Mouse (Mus musculus) lung, embryonic 14.5 days (tissue): ENCODE measurements around the gene Arid5b. TPM values are rescaled to one million over a fixed set of nuclear protein-coding genes. Genes with fewer than 3 reads are reported as not detected.
A peak's percentile ranks its signal among the peaks of the same experiment; 100 is the strongest.

Experiments
- ATAC-seq: fragments of 200-750 bp; cut with Nextera tagmentation; 2 replicates; pipeline ENCODE4 v1.8.0; 2017; ENCODE audit warnings: mild to moderate bottlenecking, moderate TSS enrichment, moderate library complexity; ENCODE audit not compliant: insufficient read depth
- DNase-seq: peaks from one replicate; pipeline ENCODE4 v3.0.0-alpha.2; 2015
- H3K27ac ChIP-seq: fragments of 300-500 bp; sonication (generic); 2 replicates; pipeline ENCODE4 v1.5.1; 2014; ENCODE audit warnings: low read depth, mild to moderate bottlenecking, moderate library complexity
- H3K27me3 ChIP-seq: fragments of 300-500 bp; sonication (generic); 2 replicates; pipeline ENCODE4 v1.6.1; 2014; ENCODE audit warnings: low read length, control low read depth; ENCODE audit not compliant: insufficient read depth
- H3K36me3 ChIP-seq: fragments of 300-500 bp; sonication (generic); 2 replicates; pipeline ENCODE4 v1.6.1; 2014; ENCODE audit warnings: control low read depth; ENCODE audit not compliant: insufficient read depth
- H3K4me1 ChIP-seq: fragments of 300-500 bp; sonication (generic); 2 replicates; pipeline ENCODE4 v1.6.1; 2014; ENCODE audit warnings: antibody characterized with exemption, control low read depth; ENCODE audit not compliant: insufficient read depth
- H3K4me2 ChIP-seq: fragments of 300-500 bp; sonication (generic); 2 replicates; pipeline ENCODE4 v1.6.1; 2014; ENCODE audit warnings: mild to moderate bottlenecking
- H3K4me3 ChIP-seq: fragments of 300-500 bp; sonication (generic); 2 replicates; pipeline ENCODE4 v1.5.1; 2014; ENCODE audit warnings: low read depth, low read length
- H3K9ac ChIP-seq: fragments of 300-500 bp; sonication (generic); 2 replicates; pipeline ENCODE4 v1.6.1; 2014
- H3K9me3 ChIP-seq: fragments of 300-500 bp; sonication (generic); 2 replicates; pipeline ENCODE4 v1.6.1; 2016; ENCODE audit warnings: low read depth, low read length, control low read depth
- CTCF ChIP-seq: IDR thresholded peaks from 2 replicates; pipeline ENCODE4 v1.5.1; 2016; ENCODE audit warnings: antibody characterized with exemption, low read depth
- WGBS: fragments of 180-500 bp; shearing (Covaris S2); extraction: QIAGEN DNeasy Blood & Tissue Kit; methylation state at CpG from one replicate; pipeline ENCODE4 v1.1.7; 2014; 5-methylcytosine and 5-hydroxymethylcytosine counted together
- polyA plus RNA-seq: library from polyadenylated mRNA; unstranded; fragments of >200 nt; fragmentation: Nextera tagmentation; extraction: Ambion mirVana; gene quantifications from 2 replicates; pipeline ENCODE4 v1.2.1, GENCODE M21; 2014

The Arid5b gene
- polyA plus RNA-seq, 1 experiment from 2014 or later = 41.2 TPM

DNA sequence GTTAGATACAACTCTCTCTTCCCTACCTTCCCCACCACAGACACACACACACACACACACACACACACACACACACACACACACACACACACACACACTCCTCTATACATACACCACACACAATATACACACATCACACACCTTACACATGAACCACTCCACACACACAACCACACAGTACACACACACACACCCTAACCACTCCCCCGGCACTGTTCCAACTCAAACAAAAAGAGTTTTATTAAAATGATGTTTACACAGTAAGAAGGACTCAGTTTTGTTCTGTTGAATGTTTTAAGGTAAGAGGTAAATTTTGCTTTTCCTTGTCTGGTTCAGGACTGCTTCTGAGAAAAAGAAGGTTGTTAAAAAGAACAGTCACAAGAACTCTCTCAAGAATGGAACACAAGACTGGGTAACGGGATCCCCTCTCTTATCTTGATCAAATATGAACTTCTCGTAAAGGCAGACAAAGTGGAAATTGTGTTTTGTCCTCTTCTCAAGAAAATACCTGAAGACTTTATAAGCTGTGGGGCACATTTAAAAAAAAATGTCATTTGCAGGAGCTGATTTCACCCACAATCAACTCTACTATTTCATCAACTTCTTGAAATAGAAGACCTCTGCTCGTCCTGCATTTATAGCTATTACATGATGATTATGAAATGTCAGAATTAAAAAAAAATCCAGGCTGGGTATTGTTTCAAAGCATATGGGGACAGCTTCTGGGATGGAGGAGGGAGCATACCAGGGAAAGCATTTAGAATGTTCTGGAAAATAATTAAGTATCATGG is 30.9 kb downstream of the Arid5b start:
- Histone ChIP-seq H3K4me1 (0 out of 2 replicates have a peak, but pooled peaks cover 10% of the 10 kb centered on the region), H3K27ac (peak overlapping the region; percentile 75; the same call in 1 of the 2 replicates), H3K4me3 (no peak overlapping the region), H3K9ac (no peak overlapping the region), H3K4me2 (no peak overlapping the region), H3K9me3 (no peaks in the 10 kb centered on the region), H3K36me3 (peaks cover 6% of the 10 kb centered on the region), H3K27me3 (no peaks in the 10 kb centered on the region)
- WGBS = 55% methylated on average over 4 of the region's 4 CpGs
- ATAC-seq (no peak), DNase-seq (peak; percentile 62)
- no peak for TF ChIP-seq CTCF

DNA sequence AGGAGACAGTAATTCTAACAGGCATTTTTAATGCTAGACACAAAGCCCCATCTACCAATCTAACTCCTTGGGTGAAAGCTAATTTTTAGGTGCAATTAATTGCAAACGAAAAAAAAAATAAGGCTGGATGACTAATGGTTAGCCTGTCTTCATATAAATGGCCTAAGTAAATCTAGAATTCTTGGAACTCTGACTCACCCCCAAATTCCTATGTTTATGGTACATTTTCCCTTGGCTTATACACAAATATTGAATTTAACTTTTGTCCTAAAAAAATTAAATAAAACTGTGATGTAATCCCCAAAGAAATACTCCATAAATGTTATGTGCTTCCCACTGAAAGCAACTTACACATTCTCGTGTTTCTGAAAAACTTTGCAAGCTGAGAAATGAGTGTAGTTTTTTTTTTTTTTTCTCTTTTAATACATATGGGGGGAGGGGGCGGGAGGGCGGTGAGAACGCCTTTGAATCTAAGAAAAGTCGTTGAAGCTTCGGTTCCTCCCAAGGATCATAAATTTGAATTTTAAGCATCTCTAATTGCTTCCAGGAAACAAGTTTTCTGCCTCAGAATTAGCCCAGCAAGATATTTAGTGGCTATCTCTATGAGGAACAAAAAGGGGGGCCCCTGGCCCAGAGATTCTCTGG is 31.8 kb downstream of the Arid5b start:
- peak overlapping the region; percentile 75; the same call in 1 of the 2 replicates for H3K27ac ChIP-seq
- 0 out of 2 replicates have a peak, but pooled peaks cover 10% of the 10 kb centered on the region for H3K4me1 ChIP-seq
- H3K4me2 ChIP-seq = no peak overlapping the region
- H3K9ac ChIP-seq = no peak overlapping the region
- DNase-seq (no peak), ATAC-seq (no peak)
- no peaks in the 10 kb centered on the region for H3K27me3 ChIP-seq
- WGBS = 44% methylated on average over 7 of the region's 7 CpGs
- no peak for TF ChIP-seq CTCF
- H3K4me3 ChIP-seq = no peak overlapping the region
- H3K9me3 ChIP-seq = no peaks in the 10 kb centered on the region
- H3K36me3 ChIP-seq = peaks cover 15% of the 10 kb centered on the region

DNA sequence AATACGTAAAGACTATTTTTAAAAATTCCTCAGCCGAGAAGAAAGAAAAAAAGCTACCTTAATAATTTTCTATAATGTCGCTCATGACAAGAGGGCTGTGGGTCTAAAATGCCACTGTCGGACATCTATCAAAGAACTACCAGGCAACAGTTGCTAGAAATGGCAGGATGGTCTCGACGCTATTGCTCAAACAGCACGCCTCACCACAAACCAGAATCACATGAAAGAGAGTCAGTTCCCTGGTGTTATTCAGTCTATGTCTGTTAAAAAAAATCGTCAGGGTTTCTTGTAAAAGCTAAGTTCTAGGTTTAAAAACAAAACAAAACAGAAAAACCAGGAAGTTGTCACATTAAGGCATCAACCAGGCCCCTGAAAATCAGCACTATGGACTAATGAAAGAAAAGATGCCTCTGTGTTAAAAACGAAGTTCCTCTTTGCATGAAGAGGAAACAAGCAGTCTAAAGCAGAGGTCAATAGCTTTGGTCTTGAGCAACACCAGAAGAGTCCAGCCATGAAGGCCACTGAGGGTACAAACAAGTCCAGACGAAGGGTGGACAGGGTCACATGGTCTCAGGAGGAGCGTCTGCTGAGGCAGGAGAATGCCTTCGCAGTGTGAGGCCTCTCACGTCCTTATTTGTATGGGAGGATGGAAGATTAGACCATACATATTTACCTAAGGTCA is 37.6 kb downstream of the Arid5b start:
- Histone ChIP-seq H3K27ac (no peak overlapping the region), H3K4me1 (peaks cover 16% of the 10 kb centered on the region), H3K9ac (no peak overlapping the region), H3K36me3 (peaks cover 33% of the 10 kb centered on the region), H3K9me3 (no peaks in the 10 kb centered on the region), H3K4me2 (no peak overlapping the region), H3K4me3 (no peak overlapping the region), H3K27me3 (no peaks in the 10 kb centered on the region)
- no peak for DNase-seq
- ATAC-seq = no peak
- 64% methylated on average over 13 of the region's 13 CpGs for WGBS
- TF ChIP-seq CTCF = no peak

DNA sequence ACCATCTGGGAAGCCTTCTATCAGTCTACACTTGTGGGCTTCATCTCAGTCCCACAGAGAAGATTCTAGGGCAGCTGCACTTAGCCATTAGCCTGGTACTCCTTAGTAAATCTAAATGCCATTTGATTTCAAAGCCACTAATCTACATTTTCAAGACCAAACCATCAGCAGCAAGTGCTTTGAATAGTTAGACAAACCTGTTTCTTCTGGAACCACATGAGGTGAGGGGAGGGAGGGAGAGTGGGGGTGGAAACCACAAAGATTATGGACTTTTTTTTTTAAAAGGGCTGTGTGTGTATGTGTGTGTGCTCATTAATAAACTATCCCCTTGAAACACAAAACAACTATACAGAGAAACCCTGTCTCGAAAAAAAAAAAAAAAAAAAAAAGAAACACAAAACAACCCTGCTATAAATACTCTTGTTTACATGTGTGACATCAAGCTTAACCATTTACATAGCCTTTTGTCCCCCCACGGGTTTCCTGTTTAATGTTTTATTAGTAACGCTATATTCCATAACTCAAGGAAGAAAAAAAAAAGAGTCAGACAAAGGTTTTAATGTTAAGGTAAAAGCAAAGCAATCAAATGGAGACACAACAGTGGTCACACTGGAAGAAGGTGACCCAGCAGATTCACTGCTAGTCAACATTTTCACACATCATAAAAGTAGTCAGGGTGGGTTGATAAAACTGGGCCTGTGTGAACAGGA is 38.3 kb downstream of the Arid5b start:
- Histone ChIP-seq H3K27ac (peak overlapping the region; percentile 58), H3K9ac (no peak overlapping the region)

DNA sequence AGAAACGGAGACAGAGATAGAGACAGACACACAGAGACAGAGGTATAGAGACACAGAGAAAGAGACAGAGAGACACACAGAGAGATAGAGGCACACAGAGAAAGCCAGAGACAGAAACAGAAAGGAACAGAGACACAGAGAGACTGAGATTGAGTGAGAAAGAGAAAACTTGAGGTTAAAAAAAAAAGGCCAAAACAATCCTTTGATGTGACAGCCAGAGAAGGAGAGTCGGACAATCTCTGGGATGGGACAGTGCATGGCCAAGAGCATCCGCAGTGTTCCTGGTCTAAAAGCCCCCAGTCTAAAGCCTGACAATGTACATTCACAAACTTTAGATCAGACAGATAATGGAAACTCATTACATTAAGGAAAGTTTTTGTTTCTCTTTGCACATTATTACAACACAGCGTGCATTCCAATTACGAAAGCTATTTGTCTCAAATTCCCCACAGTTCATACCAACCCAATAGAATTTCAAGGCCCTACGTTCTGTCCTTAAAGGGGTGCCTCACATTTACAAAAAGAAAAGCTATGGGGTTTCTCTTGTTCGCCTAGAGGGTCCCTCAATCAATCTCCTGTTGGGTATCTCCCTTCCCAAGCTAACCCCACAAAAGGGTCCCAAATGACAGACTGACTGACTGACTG is 39.0 kb downstream of the Arid5b start:
- DNase-seq = no peak
- Histone ChIP-seq H3K4me1 (peaks cover 16% of the 10 kb centered on the region), H3K4me3 (no peak overlapping the region), H3K36me3 (peaks cover 36% of the 10 kb centered on the region), H3K27me3 (no peaks in the 10 kb centered on the region), H3K9ac (no peak overlapping the region), H3K27ac (peak overlapping the region; percentile 61), H3K4me2 (peak overlapping the region; percentile 3; the same call in 1 of the 2 replicates), H3K9me3 (no peaks in the 10 kb centered on the region)
- 64% methylated on average over 7 of the region's 7 CpGs for WGBS
- no peak for TF ChIP-seq CTCF
- no peak for ATAC-seq

More for the DNA sequence above, 38.3 kb downstream of the Arid5b start:
- H3K27me3 ChIP-seq = no peaks in the 10 kb centered on the region
- DNase-seq = no peak
- no peak overlapping the region for H3K4me3 ChIP-seq
- peaks cover 33% of the 10 kb centered on the region for H3K36me3 ChIP-seq
- H3K9me3 ChIP-seq = no peaks in the 10 kb centered on the region
- ATAC-seq = no peak
- no peak for TF ChIP-seq CTCF
- 45% methylated on average over 3 of the region's 3 CpGs for WGBS
- no peak overlapping the region for H3K4me2 ChIP-seq
- peaks cover 16% of the 10 kb centered on the region for H3K4me1 ChIP-seq

DNA sequence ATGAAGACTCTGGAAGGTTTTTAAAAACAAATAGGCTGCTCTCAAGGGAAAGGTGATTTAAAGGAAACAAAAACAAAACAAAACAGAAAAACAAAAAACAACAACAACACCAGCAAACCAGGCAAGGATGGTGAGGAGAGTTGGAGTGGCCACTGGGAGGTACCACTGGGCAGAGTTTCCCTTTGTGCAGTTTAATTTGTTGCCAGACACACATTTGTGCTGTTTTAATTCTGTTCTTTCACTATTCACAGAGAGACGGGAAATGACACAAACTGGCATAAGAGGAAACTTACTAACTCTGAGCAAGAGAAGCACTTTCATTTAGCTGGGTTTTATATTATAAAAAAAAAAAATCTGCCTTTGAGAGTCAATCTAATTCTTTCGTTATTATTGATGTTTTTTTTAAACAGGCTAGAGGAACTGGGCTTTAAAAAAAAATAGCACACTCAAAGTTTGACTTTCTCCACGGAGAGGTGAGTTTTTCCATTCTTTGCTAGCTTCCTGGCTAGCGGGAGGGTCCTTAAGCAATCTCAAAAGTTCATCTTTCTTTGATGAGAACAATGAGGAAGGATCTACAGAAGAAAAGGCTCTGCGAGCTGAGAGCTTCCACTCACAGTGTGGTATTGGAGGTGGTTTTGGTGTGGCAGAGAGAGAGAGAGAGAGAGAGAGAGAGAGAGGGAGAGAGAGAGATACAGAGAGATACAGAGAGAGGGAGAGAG is 39.7 kb downstream of the Arid5b start:
- H3K9ac ChIP-seq = no peak overlapping the region
- ATAC-seq (no peak), DNase-seq (no peak)
- peaks cover 36% of the 10 kb centered on the region for H3K36me3 ChIP-seq
- WGBS = 38% methylated on average over 5 of the region's 5 CpGs
- peak overlapping the region; percentile 29; the same call in 1 of the 2 replicates for H3K4me2 ChIP-seq
- peak overlapping the region; percentile 61; the same call in 1 of the 2 replicates for H3K27ac ChIP-seq
- no peaks in the 10 kb centered on the region for H3K9me3 ChIP-seq
- peaks cover 16% of the 10 kb centered on the region for H3K4me1 ChIP-seq
- H3K4me3 ChIP-seq = no peak overlapping the region
- H3K27me3 ChIP-seq = no peaks in the 10 kb centered on the region
- TF ChIP-seq CTCF = no peak
